Mouse (Mus musculus): ENCODE data around the gene Gch1.
"Not testable (repeated sequence)": the region's sequence is repeated elsewhere in the genome, so short reads cannot be mapped to it uniquely, and the experiment has no call there.

Gene Gch1

DNA sequence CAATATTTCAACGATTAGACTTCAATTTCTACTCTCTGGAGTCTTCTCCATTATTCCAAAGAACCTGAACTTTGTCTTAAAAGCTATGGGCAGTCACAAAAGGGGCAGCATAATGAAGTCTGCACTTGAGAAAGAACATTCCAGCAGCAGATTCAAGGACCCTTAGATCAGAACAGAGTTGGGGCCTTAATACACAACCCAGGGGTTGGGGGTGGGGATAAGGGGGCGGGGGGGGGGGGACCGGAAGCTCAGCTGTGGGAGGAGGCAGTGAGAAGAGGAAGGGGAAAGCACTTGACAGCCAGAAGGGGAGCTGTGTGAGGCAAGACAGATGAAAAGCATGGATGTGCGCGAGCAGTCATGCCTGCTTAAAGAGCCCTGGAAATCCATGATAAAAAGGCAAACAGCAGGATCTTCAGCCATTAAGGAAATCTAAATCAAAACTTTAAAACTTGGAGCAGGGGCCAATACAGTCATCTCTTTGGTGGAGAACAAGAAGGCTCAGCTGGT is 27.2 kb downstream of the Gch1 start:
- DNase-seq: no peak

DNA sequence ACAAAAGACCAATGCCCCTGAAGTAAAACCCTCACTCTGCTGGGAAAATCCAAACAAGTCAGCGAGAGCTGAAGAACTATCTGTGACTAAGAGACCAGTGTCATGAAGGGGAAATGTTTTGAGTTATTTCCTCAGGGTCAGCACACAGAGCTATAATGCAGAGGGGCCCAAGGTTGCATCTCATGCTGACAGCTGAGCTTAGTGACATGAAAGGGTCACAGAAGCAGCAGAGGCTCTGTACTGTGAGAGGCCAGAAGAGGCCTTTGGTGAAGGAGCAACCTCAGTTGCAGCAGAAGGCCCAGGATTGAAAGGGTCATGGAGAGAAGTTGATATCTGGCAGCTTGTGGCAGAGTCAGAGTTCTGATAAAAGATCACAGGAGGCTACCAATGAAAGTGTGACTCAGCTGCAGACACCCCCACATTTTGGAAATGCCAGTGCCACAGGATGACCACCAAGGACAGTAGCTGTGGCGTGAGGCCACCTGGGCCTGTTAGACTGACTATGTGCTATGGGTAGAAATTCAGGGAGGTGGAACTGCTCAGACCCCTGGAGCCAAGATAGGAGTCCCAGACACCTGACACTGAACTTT is 29.1 kb downstream of the Gch1 start:
- DNase-seq: no peak

GRCm38 (mm10) chr14:47154303-47154702 is 34.9 kb downstream of the Gch1 start:
- no peak for DNase-seq

DNA sequence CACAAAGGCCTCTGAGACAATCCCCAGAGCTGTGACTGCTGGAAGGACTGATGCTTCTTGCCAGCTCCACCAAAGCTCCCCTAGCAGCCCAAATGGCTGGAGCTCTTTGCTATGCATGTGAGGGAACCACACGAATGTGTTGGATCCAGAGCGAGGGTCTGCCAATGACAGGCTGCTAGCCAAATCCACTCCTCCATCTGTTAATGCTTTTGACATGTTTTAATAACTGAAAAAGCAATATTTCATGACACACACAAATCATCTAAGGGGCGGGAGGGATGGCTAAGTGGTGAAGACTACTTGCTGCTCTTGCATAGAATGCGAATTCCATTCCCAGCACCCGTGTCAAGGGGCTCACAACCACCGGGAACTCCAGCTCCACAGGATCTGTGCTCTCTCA is 37.9 kb downstream of the Gch1 start:
- no peak for DNase-seq

- DNase-seq: no peak
Measured at GRCm38 (mm10) chr14:47144326-47144725, 44.9 kb downstream of the Gch1 start.

DNA sequence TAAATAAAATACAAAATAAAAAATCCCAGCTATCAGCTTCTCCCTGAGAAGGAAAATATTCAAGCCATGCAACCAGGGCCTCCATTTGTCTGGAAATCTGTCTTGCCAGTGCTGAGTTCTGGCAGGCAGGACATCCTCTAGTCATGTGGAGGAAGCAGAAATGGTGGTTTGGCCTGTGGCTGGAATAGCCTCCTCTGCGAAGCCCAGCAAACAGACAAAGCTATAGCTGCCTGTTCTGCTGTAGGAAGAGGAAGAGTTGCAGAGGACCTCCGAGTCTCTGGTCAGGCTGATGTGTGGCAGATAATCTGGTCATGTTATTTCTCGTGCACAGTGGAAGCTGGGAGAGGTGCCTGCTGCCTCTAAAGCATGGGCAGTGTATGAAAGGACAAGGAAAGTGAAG is 50.4 kb downstream of the Gch1 start:
- DNase-seq: no peak

DNA sequence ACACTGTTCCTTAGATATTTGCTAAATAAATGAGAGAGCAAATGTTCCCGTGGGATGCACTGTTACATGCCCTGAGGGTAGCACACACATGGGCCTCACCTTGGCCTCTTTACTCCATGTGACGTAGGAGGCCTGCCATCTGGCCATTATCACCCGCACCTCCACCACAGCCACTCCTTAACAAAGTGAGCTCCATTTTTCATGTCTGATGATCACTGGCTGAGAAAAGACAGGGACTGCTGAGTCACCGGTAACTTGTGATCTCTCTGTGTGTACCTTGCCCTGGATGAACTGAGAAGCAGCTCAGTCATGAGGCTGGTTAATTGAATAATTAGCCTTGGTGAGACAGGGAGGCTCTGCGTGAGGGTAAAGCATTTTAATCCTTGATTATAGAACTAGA is 52.6 kb downstream of the Gch1 start:
- DNase-seq: no peak

DNA sequence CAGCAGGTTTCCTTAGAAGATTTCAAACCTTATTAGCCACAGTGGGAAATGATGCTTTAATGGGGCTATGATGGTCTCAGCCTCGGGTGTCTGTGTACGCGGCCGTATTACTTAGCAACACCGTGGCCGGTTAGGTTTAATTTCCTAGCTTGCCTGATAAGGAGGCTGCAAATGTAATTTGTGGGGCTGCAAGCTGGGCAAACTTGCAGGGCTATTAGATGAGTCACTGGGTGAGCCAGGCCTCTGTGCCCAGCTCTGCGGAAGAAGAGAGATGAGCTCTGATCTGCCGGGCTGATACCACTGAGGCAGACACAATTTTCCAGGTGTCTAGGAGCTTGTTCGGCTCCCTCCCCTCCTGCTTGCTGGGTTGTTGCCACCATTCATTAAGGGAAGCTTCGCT is 55.3 kb downstream of the Gch1 start:
- DNase-seq: no peak

- DNase-seq: no peak
Measured at GRCm38 (mm10) chr14:47127987-47128386, 61.2 kb downstream of the Gch1 start.

GRCm38 (mm10) chr14:47117522-47117921 is 71.7 kb downstream of the Gch1 start:
- no peak for DNase-seq

- no peak for DNase-seq
Measured at GRCm38 (mm10) chr14:47116062-47116762, 73.0 kb downstream of the Gch1 start.

GRCm38 (mm10) chr14:47115154-47115553 is 74.1 kb downstream of the Gch1 start:
- no peak for DNase-seq

GRCm38 (mm10) chr14:47111341-47111740 is 77.9 kb downstream of the Gch1 start:
- DNase-seq: no peak

- not testable (repeated sequence) for DNase-seq
Measured at GRCm38 (mm10) chr14:47110391-47110790, 78.8 kb downstream of the Gch1 start.

GRCm38 (mm10) chr14:47107461-47107860 is 81.8 kb downstream of the Gch1 start:
- DNase-seq: no peak

DNA sequence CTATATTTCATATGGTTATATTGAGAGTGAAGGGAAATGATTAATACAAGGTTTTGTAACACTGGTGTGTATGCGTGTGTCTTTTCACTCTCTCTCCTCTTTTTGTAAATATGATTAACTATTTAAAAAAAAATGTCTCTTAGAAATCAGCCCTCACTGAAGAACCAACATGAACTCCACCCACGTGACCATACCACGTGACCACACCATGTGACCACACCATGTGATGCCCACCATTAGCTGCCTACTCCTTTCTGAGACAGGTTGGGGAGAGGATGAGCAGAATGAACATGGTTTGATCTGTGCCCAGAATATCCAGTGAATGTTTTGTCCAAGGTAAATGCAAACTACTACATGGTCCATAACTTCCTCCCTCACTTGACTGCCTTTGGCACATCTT is 83.5 kb downstream of the Gch1 start:
- no peak for DNase-seq

- DNase-seq: no peak
Measured at GRCm38 (mm10) chr14:47105174-47105557, 84.0 kb downstream of the Gch1 start.

- peak; percentile 11 for DNase-seq
Measured at GRCm38 (mm10) chr14:47104246-47105173, 84.7 kb downstream of the Gch1 start.

Data from lung, postnatal 36 days (tissue).